Mouse (Mus musculus): ENCODE data around the gene Styk1. TPM values are rescaled to one million over a fixed set of nuclear protein-coding genes. Genes with fewer than 3 reads are reported as not detected.

The Styk1 gene
- polyA plus RNA-seq, 1 experiment: not detected

DNA sequence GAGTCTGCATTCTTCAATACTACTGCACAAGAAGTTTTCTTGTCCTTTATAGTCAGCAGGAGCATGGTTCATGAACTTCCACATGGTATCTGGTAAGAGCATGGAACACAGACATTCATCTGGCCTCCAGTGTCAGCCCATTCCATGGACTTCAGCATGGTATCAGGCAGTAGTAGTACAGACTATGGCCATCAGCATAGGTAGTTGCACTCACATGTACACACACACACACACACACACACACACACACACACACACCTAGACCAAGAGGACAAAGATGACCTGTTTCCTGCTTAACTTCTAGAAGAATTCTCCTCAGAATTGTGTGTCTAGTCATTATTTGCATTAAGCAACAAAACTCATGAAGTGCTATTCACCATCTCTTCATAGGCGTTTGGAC is 14.6 kb downstream of the Styk1 start:
- no peak for TF ChIP-seq GATA1 (IDR thresholded peaks at IDR 0.05; ENCODE audit: low read length)

DNA sequence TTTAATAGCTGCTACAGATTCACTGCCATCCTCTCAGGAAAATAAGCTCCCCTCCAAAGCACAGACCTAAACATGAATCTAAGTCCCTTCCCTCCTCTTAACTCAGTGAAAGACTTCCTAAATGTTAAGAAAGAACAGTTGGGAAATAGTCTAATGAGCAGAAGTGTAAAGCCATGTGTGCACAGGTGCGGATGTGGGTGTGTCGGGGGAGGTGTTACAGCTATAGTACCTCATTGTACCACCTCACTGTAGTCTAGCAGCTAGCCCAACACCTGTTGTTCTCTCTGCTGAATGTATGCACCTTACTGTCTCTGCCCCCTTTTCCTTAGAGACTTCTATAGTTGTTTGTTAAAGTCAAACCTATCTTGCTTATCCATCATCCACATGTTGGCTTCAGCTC is 26.3 kb downstream of the Styk1 start:
- TF ChIP-seq GATA1 (IDR thresholded peaks at IDR 0.05; ENCODE audit: low read length): no peak

- TF ChIP-seq GATA1 (IDR thresholded peaks at IDR 0.05; ENCODE audit: low read length): no peak
These were observed 31.4 kb downstream of the Styk1 start for GRCm38 (mm10) chr6:131321854-131322639.

DNA sequence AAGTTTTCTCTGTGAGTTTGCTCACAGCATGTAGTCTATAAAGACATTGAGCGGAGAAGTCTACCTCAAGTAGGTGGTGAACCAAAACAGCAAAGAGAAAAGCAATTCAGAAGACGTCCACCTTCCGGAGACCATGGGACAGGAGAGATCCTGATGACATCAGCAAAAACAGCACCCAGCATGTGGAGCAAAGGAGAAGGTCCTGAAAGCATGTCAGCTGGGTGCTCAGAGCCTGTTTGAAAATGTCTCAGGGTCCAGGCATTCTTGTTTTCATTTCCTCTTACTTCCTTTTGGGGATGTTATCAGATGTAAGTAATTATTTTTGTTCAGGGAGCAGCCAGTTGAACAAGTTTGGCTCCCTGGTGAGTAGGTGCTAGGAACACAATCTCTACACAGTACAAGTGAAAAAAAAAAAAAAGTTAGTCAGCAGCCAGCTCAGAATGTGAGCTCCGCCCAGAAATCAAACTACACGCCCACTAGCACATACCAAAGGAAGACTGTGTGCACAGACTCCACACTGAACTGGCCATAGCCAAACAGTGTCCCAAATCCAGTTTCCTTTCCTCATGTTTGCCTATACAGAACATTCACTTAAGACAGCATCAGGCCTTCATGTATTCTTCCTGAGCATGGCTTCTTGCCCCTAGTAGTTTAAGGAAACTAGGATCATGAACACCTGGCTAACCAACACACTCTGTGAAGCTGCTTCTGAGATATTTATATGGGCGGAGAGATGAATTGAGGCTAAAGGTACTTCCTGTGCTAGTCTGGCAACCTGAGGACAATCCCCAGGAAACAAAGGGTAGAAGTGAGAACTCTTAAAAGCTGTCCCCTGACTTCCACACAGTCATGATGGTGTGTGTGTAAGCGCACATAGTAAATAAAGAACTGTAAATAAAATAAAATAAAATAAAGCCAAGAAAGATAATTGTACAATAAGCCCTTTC is 37.0 kb downstream of the Styk1 start:
- TF ChIP-seq GATA1 (IDR thresholded peaks at IDR 0.05; ENCODE audit: low read length): no peak

- no peak for TF ChIP-seq GATA1 (IDR thresholded peaks at IDR 0.05; ENCODE audit: low read length)
These were observed 45.4 kb downstream of the Styk1 start for GRCm38 (mm10) chr6:131308031-131308430.

DNA sequence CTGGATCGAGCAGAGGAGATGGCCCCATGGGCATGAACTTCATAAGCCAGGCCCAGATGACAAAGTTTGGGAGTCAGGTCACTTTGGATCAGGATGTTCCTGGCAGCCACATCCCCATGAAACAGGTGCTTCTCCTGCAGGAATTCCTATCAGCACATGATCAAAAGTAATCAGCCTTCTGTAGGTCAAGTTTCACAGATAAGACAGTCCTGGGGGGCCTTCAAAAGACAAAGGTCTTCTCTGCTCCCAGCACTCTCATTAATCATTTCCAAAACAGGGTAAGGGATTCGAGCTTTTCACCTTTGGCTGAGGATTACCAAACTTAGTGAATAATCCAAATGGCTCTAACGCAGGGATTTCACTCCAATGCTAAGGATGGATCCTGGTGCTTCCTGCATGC is 48.6 kb downstream of the Styk1 start:
- no peak for TF ChIP-seq GATA1 (IDR thresholded peaks at IDR 0.05; ENCODE audit: low read length)

DNA sequence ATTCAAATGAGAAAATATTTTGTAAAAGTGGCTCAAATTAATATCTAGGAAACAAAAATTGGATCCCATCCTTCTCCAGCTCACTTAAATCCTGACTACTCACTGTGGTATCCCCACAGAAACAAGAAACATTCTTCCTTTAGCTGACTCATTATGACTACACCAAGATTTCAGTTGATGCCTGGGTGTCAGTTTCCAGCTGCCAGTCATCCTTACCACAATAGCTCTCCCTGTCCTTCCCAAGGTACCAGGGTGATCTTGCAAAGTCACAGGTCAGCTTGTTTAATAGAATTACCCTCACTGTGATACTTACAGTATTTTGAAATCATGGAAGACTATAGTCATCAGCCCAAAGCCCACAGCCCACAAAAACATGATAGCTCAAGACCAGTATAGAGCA is 54.9 kb downstream of the Styk1 start:
- TF ChIP-seq GATA1 (IDR thresholded peaks at IDR 0.05; ENCODE audit: low read length): no peak

- no peak for TF ChIP-seq GATA1 (IDR thresholded peaks at IDR 0.05; ENCODE audit: low read length)
These were observed 58.8 kb downstream of the Styk1 start for GRCm38 (mm10) chr6:131294435-131295112.

DNA sequence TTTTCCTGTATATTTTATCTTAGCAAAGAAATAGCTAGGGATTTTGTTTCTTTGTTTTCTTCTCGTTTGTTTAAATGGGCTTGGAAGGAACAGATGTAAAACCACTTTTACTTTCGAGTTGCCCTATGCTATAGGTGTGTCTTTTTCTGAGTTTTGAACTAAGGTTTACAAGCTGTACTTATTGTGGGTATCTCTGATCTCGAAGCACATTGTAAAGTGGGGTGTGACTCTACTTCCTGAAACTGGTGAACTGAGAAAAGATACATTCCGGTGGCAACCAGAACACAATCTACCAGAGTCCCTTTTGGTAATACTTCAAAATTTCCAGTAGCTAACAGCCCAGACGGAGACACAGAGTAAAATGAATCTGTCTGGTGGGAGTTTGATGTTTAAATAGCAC is 59.5 kb downstream of the Styk1 start:
- no peak for TF ChIP-seq GATA1 (IDR thresholded peaks at IDR 0.05; ENCODE audit: low read length)

DNA sequence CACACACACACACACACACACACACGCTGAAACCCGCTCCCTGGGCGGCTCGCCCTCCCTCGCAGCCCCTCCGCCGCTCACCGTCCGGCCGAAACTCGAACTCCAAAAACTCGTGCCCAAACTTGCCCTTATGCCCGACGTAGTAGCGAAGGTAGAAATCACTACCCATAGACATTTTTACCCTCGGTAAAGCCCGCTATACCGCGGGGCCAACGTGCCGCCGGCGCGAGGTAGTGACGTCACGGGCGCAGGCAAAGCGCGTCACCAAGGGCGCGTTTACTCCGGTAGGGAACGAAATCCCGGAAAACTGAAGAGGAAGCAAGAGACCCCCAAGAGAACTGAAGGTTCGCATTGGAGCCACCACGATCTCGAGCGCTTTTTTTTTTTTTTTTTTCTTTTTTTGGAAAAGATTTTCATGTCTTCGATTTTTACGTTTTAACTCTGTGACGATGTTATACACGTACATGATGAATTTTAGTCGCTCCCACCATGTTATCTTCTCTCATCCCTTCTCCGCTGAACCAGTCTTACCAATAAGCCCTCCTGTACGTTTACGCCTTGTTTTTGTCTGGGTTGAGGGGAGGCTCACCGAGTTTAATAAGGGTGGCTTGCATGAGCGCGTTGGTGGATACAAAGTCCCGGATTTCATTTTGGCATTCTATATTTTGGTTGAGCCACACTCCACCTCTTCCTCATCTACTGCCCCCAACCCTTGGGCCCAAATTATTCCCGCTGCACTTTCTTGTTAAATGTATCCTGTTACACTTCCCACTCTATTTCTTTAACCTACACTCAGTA is 60.2 kb downstream of the Styk1 start, which contains the start of gene Magohb:
Gene Magohb (minus strand): TSS at position 254 of the 798 bp plus-strand sequence.
- no peak for TF ChIP-seq GATA1 (IDR thresholded peaks at IDR 0.05; ENCODE audit: low read length)

GRCm38 (mm10) chr6:131292276-131292990 is 61.0 kb downstream of the Styk1 start:
- TF ChIP-seq GATA1 (IDR thresholded peaks at IDR 0.05; ENCODE audit: low read length): no peak

- no peak for TF ChIP-seq GATA1 (IDR thresholded peaks at IDR 0.05; ENCODE audit: low read length)
These were observed 63.0 kb downstream of the Styk1 start for GRCm38 (mm10) chr6:131290430-131290829.

- TF ChIP-seq GATA1 (IDR thresholded peaks at IDR 0.05; ENCODE audit: low read length): no peak
These were observed 76.7 kb downstream of the Styk1 start for GRCm38 (mm10) chr6:131276659-131277058.

DNA sequence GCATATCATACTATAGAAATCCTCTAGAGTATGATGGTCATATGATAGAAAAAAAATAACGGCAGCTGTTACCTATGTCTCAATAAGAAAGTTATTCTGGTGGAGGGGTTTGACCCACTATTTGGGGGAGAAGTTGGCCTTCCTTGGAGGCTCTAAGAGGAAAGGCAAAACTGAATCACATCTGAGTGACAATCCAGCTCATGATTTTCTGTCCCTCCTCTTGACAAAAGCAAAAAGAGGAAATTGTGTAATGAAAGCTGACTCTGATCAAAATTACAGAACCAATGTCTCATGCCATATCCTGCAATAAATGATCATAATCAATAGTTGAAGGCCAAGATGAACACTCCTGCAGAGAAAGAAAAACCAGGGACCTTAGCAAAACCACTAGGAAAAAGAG is 81.1 kb downstream of the Styk1 start:
- no peak for TF ChIP-seq GATA1 (IDR thresholded peaks at IDR 0.05; ENCODE audit: low read length)
